Mouse (Mus musculus) spleen, adult 2 months (tissue): ENCODE measurements at regions not wholly inside any gene's neighbourhood (a gene's known extent, or its start where the extent isn't known, plus 50 kb on each side); places are given as distances from the start of the nearest gene placed in this dataset.

ENCODE experiments used
- CTCF ChIP-seq: fragments of 200-500 bp; IDR thresholded peaks from 2 replicates; pipeline ENCODE4 v1.5.1; 2011; ENCODE audit warnings: mild to moderate bottlenecking, inconsistent platforms; ENCODE audit not compliant: insufficient read depth, insufficient read length, insufficient replicate concordance; ENCODE audit errors: extremely low read depth
- POLR2A ChIP-seq: fragments of 200-500 bp; IDR thresholded peaks from 2 replicates; pipeline ENCODE4 v1.6.1; 2011; ENCODE audit warnings: low read depth, low read length, inconsistent platforms

- no peak for TF ChIP-seq CTCF
- TF ChIP-seq POLR2A: no peak
These were observed 139.1 kb downstream of the Anxa2 start for GRCm38 (mm10) chr9:69592329-69593062.
